Mouse (Mus musculus) common myeloid progenitor, adult 5-6 weeks (primary cell): Measurements from ENCODE around the gene Cd82. TPM values are rescaled to one million over a fixed set of nuclear protein-coding genes. Genes with fewer than 3 reads are reported as not detected.

ENCODE experiments used
- ATAC-seq: replicated peaks from 2 replicates; pipeline ENCODE4 v1.8.0; 2016; ENCODE audit warnings: low read depth, mild to moderate bottlenecking, moderate TSS enrichment, inconsistent platforms; ENCODE audit not compliant: poor library complexity, severe bottlenecking
- total RNA-seq: library from RNA; stranded (forward); fragments of 200-1000, 187-1606 nt; gene quantifications from 2 replicates; pipeline ENCODE4 v1.2.3, GENCODE M21; 2017

Gene Cd82
- total RNA-seq, 1 experiment from 2014 or later, result 42.9 TPM

DNA sequence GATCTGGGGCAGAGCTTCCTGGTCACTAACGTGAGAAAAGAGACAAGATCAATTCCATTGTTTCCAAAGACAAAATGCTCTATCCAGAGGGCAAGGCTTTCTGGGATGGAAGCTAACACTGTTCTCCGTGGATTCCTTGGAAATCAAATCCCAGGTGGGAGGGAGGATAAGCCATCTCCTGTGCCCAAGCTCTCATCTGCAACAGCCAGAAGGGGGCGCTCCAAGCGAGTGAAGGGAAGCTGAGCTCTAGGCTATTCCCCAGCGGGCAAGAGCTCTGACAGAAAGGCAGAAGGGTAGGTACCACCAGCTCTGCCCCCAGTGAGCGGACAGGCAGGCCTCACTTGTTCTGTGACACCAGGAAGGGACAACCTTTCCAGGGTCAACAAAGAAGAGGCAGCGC is 41.6 kb downstream of the Cd82 start:
- ATAC-seq, result peak; percentile 60

DNA sequence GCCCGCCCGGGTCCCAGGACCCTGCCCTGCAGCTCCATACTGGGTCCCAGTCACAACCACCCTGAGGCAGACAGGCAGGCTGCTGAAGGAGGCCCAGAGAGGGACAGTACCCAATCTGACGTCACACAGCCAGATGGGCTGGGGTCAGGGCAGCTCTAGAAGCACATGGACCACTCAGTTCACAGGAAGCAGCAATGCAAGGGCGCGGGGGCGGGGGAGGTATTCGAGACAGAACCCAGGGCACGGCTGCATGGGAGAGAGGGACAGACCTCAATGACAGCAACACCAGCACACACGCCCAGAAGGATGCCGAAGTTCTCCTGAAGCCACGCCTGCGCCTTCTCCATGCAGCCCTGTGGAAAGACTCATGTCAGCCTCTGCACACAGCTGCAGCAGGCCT is 43.0 kb downstream of the Cd82 start:
- no peak for ATAC-seq

DNA sequence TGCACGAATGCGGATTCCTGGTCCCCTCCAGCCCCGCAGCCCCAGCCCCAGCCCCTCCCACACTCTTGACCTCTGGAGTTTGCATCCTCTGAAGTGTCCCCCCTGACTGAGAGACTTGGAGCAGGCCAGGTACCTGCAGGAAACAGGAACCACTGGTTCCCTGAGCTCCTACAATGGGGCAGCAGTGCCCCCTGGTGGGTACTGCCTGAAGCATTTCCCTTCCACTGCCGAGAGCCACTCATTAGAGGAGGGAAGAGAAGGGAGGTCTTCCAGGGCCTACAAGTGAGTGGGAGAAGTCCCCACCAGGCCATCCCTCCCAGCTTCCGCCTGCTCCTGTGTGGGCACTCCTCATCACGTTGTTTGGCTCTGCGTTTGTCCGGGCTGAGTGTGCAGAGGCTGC is 44.5 kb downstream of the Cd82 start:
- peak; percentile 71 for ATAC-seq

DNA sequence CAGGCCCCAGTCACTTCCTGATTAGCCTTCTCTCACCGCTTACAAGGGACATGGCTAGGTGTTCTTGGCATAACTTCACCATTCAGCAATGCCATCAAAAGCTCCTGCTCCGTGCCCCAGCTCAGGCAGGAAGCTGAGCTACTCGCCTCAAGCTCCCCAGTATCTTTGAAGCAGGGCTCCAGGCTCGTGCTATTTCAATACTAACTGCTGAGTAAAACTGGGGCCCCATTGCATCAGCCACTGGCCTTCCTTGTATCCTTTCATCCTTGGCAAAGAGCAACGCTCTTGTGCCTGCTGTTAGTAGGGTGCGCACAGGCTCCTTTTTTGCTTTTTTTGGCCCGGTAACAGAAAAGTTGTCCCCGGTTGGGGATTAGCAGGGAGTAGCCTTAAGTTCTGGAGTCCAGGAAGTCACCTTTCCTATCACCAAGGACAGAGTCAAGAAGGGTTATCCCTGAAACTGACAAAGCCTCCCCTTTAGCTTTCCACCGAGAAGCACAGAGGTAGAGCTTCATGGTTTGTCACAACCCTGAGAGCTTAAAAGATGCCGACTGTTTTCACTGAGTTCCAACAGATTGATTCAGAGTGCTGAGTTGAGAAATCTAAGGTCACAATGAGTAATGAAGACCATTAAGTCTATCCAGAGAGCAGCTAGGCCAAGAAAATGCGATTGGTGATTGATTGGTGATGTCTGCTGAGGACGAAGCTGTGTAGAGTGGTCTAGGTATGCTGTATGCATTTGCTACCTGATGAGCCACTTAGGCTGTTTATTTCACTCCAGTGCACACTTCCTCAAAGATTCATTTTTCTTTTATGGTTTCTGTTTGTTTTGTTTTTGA is 45.8 kb downstream of the Cd82 start:
- ATAC-seq, result no peak

DNA sequence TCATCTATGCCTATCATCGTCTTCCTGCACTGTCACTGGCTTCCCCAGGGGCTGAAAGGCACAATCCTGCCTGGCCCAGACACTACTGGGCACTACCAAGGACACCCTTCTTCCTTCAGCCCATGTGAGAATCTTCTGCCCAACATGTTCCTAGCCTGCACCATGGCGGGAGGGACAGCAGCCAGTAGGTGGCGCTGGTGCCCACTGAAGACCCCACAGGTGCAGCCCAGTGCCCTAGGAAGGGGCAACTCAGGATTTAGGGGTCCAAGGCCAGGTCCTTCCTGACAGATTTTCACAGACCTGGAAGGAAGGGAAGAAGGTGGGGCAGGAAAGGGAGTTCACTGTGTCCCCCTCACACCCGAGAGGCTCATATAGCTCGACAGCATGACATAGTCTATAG is 47.7 kb downstream of the Cd82 start:
- peak; percentile 52; the same call in 1 of the 2 replicates for ATAC-seq

DNA sequence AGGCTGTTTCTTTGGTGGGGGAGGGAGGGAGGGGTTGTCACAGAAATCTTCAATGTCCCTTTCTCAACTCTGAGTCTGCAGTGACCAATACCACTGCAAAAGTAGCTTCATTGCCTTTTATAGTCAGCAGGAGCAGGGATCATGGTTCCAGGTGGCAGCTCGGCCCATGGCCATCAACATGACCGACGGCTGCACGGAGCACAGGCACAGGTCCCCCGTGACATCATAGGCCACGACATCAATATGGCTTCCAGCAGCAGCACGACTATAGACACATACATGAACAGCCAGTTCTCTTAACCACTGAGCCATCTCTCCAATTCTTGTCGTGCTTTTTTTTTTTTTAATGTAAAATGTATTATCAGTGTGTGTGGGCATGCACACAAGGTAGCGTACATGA is 48.8 kb downstream of the Cd82 start:
- no peak for ATAC-seq

- peak; percentile 43; the same call in 1 of the 2 replicates for ATAC-seq
Observed at GRCm38 (mm10) chr2:93413367-93414014, 49.4 kb downstream of the Cd82 start.

DNA sequence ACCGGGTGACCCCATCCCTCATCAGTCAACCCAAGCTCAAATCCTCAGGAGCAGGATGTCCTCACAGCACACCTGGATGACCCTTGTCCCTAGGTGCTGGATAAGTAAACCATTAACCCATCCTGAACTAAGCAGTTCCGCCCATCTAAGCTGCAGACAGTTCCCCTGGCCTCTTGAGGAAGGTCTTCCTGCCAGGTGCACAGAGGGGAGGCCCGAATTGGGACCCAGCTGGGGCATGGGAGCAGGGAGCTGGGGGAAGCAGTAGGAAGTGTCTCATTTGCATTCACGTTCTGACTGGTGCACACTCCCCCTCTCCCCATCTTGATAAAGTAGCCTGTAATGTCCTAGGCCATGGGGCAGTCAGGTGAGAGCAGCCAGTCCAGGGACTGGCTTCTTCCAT is 50.8 kb downstream of the Cd82 start:
- no peak for ATAC-seq

GRCm38 (mm10) chr2:93410899-93411570 is 51.9 kb downstream of the Cd82 start:
- peak; percentile 19; the same call in 1 of the 2 replicates for ATAC-seq

GRCm38 (mm10) chr2:93405017-93405425 is 57.9 kb downstream of the Cd82 start:
- ATAC-seq, result no peak

DNA sequence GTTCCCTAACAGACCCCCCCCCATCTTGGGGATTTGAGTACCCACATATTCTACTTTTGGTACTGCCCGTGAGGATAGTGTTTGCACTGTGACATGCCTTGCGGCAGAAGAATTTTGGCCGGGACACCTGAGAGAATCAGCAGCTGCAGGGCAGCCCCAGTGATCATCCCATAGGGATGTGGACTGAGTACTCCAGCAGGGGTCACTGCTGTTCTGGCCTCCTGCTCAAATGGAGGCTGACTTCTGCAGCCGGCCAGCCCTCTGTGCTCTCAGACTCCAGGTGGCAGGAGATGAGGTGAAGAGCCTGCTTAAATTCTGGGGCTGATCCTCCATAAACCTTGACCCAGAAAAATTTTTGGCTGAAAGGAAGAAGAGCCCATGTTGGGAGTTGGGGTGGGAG is 58.8 kb downstream of the Cd82 start:
- ATAC-seq, result no peak; the same call in 1 of the 2 replicates

DNA sequence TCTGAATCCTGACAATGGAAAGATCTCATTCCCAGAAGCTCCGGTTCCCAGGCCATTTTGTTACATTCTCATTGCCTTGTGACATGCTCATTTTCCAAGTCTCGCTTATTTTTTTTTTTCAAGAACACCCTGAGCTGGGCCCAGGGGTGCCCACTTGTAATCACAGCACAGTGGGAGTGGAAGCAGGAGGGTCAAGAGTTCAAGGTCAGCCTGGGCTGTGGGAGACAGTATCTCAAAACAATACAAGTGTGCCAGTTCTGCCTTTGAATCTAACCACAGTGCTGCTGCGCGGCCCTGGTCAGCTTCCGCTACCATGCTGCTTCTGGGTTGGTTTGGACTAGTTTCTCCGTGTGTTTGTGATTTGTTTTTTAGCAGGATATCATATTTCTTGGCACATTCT is 59.7 kb downstream of the Cd82 start:
- ATAC-seq, result no peak

- ATAC-seq, result no peak
Observed at GRCm38 (mm10) chr2:93391198-93391597, 71.7 kb downstream of the Cd82 start.

DNA sequence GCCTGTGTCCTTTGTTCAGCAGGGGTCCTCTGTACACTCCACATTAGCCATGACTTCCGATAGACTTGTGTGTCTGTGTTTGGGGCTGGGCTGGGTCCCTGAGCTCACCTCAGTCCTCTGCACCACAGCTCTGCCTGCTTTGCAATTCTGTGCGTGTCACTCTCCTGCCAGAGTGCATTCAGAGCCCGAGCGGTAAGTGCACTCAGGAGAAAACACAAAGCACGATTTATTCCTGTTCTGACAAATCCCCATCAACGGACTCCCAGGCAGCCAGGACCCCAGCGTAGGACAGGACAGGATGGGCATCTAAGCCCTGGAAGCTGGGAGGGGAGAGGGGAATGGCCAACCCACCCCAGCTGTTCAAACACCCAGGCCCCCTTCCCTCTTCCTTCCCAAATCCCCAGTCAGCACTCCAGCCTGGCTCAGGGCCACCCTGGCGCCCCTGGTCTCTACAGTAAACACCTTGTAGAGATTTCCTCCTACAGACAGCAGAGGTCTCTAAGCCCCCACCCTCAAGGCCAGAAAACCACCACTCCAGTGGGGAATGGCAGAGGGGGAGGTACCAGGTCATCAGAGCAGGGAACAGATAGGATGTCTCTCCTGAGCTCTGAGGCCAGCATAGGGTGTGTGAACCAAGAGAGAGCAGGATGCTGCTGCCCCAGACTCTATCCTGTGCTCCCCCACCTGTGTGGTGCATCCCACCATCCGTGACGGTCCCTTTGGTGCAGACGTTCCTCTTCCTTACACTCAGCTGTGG is 72.6 kb downstream of the Cd82 start:
- no peak for ATAC-seq

DNA sequence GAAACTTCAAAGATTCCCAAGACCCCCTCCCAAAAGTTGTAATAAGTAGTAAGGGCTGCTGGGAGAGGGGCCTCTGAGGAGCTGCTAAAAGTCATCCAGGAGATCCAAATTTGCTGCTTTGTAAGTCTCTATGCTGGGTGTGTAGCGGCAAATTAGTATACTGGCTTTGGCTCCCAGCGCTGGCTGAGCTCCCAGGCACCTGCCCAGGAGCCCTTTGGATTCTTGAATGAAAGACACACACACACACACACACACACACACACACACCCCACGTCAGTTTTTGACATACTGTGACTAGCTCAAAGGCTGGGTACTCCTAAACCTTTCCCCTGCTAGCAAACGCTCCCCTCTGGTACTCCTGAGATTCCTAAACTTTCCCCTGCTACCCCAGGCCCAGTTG is 76.0 kb downstream of the Cd82 start:
- no peak for ATAC-seq

- ATAC-seq, result no peak
Observed at GRCm38 (mm10) chr2:93383831-93384230, 79.1 kb downstream of the Cd82 start.

DNA sequence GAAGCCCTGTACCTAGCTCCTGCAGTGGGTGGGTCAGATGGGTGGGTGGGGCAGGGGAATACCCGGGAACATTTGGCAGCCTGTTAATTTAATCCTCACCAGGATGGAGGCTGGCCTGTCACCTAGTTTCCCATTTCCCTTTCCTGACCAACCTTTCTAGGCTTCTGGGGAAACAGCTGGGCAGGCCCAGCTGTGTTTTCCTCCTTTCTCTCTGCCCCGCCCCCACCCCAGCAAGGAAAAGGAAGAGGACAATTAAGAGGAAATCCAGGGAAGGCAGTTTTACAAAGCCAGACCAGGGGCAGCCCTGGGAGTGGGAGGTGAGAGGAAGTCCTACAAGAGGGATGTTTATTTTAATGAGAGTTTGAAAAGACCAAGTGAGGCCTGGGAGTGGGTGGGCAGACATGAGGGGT is 82.3 kb downstream of the Cd82 start:
- no peak for ATAC-seq

- no peak for ATAC-seq
Observed at GRCm38 (mm10) chr2:93377797-93378196, 85.1 kb downstream of the Cd82 start.

- no peak for ATAC-seq
Observed at GRCm38 (mm10) chr2:93377157-93377556, 85.8 kb downstream of the Cd82 start.

DNA sequence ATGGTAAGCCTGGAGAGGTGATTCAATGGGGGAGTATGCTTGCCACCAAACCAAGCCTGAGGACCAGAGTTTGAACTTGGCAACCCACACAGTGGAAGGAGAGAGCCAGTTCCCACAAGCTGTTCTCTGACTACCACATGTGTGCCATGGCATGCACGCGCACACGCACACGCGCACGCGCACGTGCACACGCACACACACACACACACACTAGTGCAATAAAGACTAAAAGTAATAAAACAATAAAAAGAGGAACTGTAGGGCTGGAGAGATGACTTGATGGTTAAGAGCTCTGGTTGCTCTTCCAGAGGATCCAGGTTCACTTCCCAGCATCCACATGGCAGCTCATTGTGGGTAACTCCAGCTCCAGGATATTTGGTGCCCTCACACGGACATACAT is 90.1 kb downstream of the Cd82 start:
- no peak for ATAC-seq
